Mouse (Mus musculus) forebrain, embryonic 10.5 days (tissue): ENCODE results near the gene Sult4a1. TPM values are rescaled to one million over a fixed set of nuclear protein-coding genes. Genes with fewer than 3 reads are reported as not detected.

ENCODE experiments used
- DNase-seq: peaks from one replicate; pipeline ENCODE4 v3.0.0-alpha.2; 2017; ENCODE audit warnings: low spot score; ENCODE audit errors: extremely low spot score
- H3K27ac ChIP-seq: fragments of 300-500 bp; sonication (generic); 2 replicates; pipeline ENCODE4 v1.5.1; 2016; ENCODE audit warnings: mild to moderate bottlenecking
- H3K27me3 ChIP-seq: fragments of 300-500 bp; sonication (generic); 2 replicates; pipeline ENCODE4 v1.6.1; 2016; ENCODE audit warnings: mild to moderate bottlenecking; ENCODE audit not compliant: poor library complexity, severe bottlenecking
- H3K36me3 ChIP-seq: fragments of 300-500 bp; sonication (generic); replicated peaks from 2 replicates; pipeline ENCODE4 v1.6.1; 2016; ENCODE audit warnings: mild to moderate bottlenecking, moderate library complexity
- H3K4me1 ChIP-seq: fragments of 300-500 bp; sonication (generic); 2 replicates; pipeline ENCODE4 v1.6.1; 2016
- H3K4me3 ChIP-seq: fragments of 300-500 bp; sonication (generic); 2 replicates; pipeline ENCODE4 v1.5.1; 2016; ENCODE audit warnings: mild to moderate bottlenecking, moderate library complexity
- H3K9me3 ChIP-seq: fragments of 300-500 bp; sonication (generic); 2 replicates; pipeline ENCODE4 v1.6.1; 2016; ENCODE audit warnings: mild to moderate bottlenecking, moderate library complexity
- WGBS: fragments of 180-500 bp; shearing (Covaris S2); methylation state at CpG from one replicate; pipeline ENCODE4 v1.1.7; 2016; 5-methylcytosine and 5-hydroxymethylcytosine counted together
- polyA plus RNA-seq: library from polyadenylated mRNA; unstranded; fragments of >200 nt; fragmentation: Nextera tagmentation; extraction: Ambion mirVana; gene quantifications from 2 replicates; pipeline ENCODE4 v1.2.1, GENCODE M21; 2016

Sult4a1 gene
- polyA plus RNA-seq, 1 experiment from 2014 or later = 9.3 TPM

GRCm38 (mm10) chr15:84086364-84086763 lies 19.2 kb downstream of the Sult4a1 start:
- Histone ChIP-seq H3K27me3 (no peaks in the 10 kb centered on the region), H3K36me3 (no peaks in the 10 kb centered on the region), H3K9me3 (no peaks in the 10 kb centered on the region), H3K4me1 (peaks cover 11% of the 10 kb centered on the region), H3K4me3 (no peak overlapping the region), H3K27ac (no peak overlapping the region)
- DNase-seq = no peak
- WGBS = 40% methylated on average over 12 of the region's 12 CpGs

- Histone ChIP-seq H3K9me3 (no peaks in the 10 kb centered on the region), H3K4me1 (peaks cover 6% of the 10 kb centered on the region), H3K27me3 (peaks cover 18% of the 10 kb centered on the region), H3K4me3 (no peak overlapping the region), H3K27ac (no peak overlapping the region), H3K36me3 (no peaks in the 10 kb centered on the region)
- WGBS = 87% methylated on average over 7 of the region's 7 CpGs
- DNase-seq = no peak
Measured at GRCm38 (mm10) chr15:84080069-84080468, 25.5 kb downstream of the Sult4a1 start.

GRCm38 (mm10) chr15:84079519-84079918 lies 26.0 kb downstream of the Sult4a1 start:
- Histone ChIP-seq H3K27ac (no peak overlapping the region), H3K27me3 (peaks cover 23% of the 10 kb centered on the region), H3K36me3 (no peaks in the 10 kb centered on the region), H3K9me3 (no peaks in the 10 kb centered on the region), H3K4me3 (no peak overlapping the region), H3K4me1 (peaks cover 12% of the 10 kb centered on the region)
- no peak for DNase-seq
- WGBS = 93% methylated on average over 2 of the region's 2 CpGs

GRCm38 (mm10) chr15:84078667-84079066 lies 26.9 kb downstream of the Sult4a1 start:
- H3K4me3 ChIP-seq = no peak overlapping the region
- no peak for DNase-seq
- H3K27ac ChIP-seq = no peak overlapping the region
- peaks cover 28% of the 10 kb centered on the region for H3K27me3 ChIP-seq
- WGBS = 86% methylated on average over 13 of the region's 13 CpGs
- peaks cover 20% of the 10 kb centered on the region for H3K4me1 ChIP-seq
- H3K9me3 ChIP-seq = no peaks in the 10 kb centered on the region
- no peaks in the 10 kb centered on the region for H3K36me3 ChIP-seq

GRCm38 (mm10) chr15:84077151-84077550 lies 28.4 kb downstream of the Sult4a1 start:
- peaks cover 35% of the 10 kb centered on the region for H3K4me1 ChIP-seq
- H3K36me3 ChIP-seq = no peaks in the 10 kb centered on the region
- no peak for DNase-seq
- no peak overlapping the region for H3K4me3 ChIP-seq
- no peaks in the 10 kb centered on the region for H3K9me3 ChIP-seq
- H3K27me3 ChIP-seq = peaks cover 43% of the 10 kb centered on the region
- no peak overlapping the region for H3K27ac ChIP-seq
- WGBS = 65% methylated on average over 17 of the region's 17 CpGs

- 12% methylated on average over 17 of the region's 17 CpGs for WGBS
- H3K27ac ChIP-seq = peak overlapping the region; percentile 64; the same call in 1 of the 2 replicates
Measured at GRCm38 (mm10) chr15:84074705-84075185, 30.8 kb downstream of the Sult4a1 start.

GRCm38 (mm10) chr15:84073911-84074704 lies 31.4 kb downstream of the Sult4a1 start:
- H3K4me3 ChIP-seq = peak overlapping the region; percentile 43
- peak overlapping the region; percentile 64; the same call in 1 of the 2 replicates for H3K27ac ChIP-seq
- peaks cover 50% of the 10 kb centered on the region for H3K4me1 ChIP-seq
- no peaks in the 10 kb centered on the region for H3K36me3 ChIP-seq
- 9% methylated on average over 15 of the region's 15 CpGs for WGBS
- H3K9me3 ChIP-seq = no peaks in the 10 kb centered on the region
- DNase-seq = peak; percentile 82
- peaks cover 73% of the 10 kb centered on the region for H3K27me3 ChIP-seq

More at GRCm38 (mm10) chr15:84074705-84075185, 30.8 kb downstream of the Sult4a1 start:
- Histone ChIP-seq H3K9me3 (no peaks in the 10 kb centered on the region), H3K36me3 (no peaks in the 10 kb centered on the region), H3K4me3 (peak overlapping the region; percentile 43), H3K27me3 (peaks cover 67% of the 10 kb centered on the region), H3K4me1 (peaks cover 43% of the 10 kb centered on the region)
- peak; percentile 46 for DNase-seq

GRCm38 (mm10) chr15:84073058-84073457 lies 32.5 kb downstream of the Sult4a1 start:
- peaks cover 60% of the 10 kb centered on the region for H3K4me1 ChIP-seq
- peaks cover 84% of the 10 kb centered on the region for H3K27me3 ChIP-seq
- no peak for DNase-seq
- no peaks in the 10 kb centered on the region for H3K36me3 ChIP-seq
- WGBS = 20% methylated on average over 8 of the region's 8 CpGs
- no peak overlapping the region for H3K27ac ChIP-seq
- H3K9me3 ChIP-seq = no peaks in the 10 kb centered on the region
- H3K4me3 ChIP-seq = no peak overlapping the region

GRCm38 (mm10) chr15:84072226-84072625 lies 33.3 kb downstream of the Sult4a1 start:
- no peak overlapping the region for H3K4me3 ChIP-seq
- H3K27ac ChIP-seq = no peak overlapping the region
- H3K36me3 ChIP-seq = no peaks in the 10 kb centered on the region
- peak; percentile 75 for DNase-seq
- H3K27me3 ChIP-seq = peaks cover 92% of the 10 kb centered on the region
- WGBS = 28% methylated on average over 7 of the region's 7 CpGs
- peaks cover 64% of the 10 kb centered on the region for H3K4me1 ChIP-seq
- no peaks in the 10 kb centered on the region for H3K9me3 ChIP-seq

- Histone ChIP-seq H3K36me3 (no peaks in the 10 kb centered on the region), H3K27ac (no peak overlapping the region), H3K4me3 (peak overlapping the region; percentile 24), H3K4me1 (peaks cover 60% of the 10 kb centered on the region), H3K27me3 (peaks cover 93% of the 10 kb centered on the region), H3K9me3 (peaks cover 6% of the 10 kb centered on the region)
- peak; percentile 25 for DNase-seq
- WGBS = 5% methylated on average over 13 of the region's 13 CpGs
Measured at GRCm38 (mm10) chr15:84070116-84070676, 35.4 kb downstream of the Sult4a1 start.

- peaks cover 6% of the 10 kb centered on the region for H3K9me3 ChIP-seq
- DNase-seq = no peak
- H3K4me1 ChIP-seq = peaks cover 60% of the 10 kb centered on the region
- WGBS = 11% methylated on average over 16 of the region's 16 CpGs
- peak overlapping the region; percentile 24 for H3K4me3 ChIP-seq
- no peaks in the 10 kb centered on the region for H3K36me3 ChIP-seq
- peaks cover 93% of the 10 kb centered on the region for H3K27me3 ChIP-seq
- H3K27ac ChIP-seq = no peak overlapping the region
Measured at GRCm38 (mm10) chr15:84069455-84070050, 36.0 kb downstream of the Sult4a1 start.

- H3K27me3 ChIP-seq = peaks cover 70% of the 10 kb centered on the region
- no peak for DNase-seq
- no peak overlapping the region for H3K4me3 ChIP-seq
- H3K36me3 ChIP-seq = no peaks in the 10 kb centered on the region
- no peak overlapping the region for H3K27ac ChIP-seq
- WGBS = 68% methylated on average over 4 of the region's 4 CpGs
- H3K4me1 ChIP-seq = peaks cover 36% of the 10 kb centered on the region
- H3K9me3 ChIP-seq = peaks cover 6% of the 10 kb centered on the region
Measured at GRCm38 (mm10) chr15:84065701-84066100, 39.9 kb downstream of the Sult4a1 start.

GRCm38 (mm10) chr15:84065140-84065539 lies 40.4 kb downstream of the Sult4a1 start, which contains the start of gene Efcab6:
TSS of gene Efcab6 (minus strand) at chr15:84065379.
- H3K4me3 ChIP-seq = peak within 1 kb of the TSS; percentile 58
- H3K27me3 ChIP-seq = peaks cover 64% of the 10 kb centered on the region
- 1% methylated on average over 29 of the region's 29 CpGs for WGBS
- H3K4me1 ChIP-seq = peaks cover 32% of the 10 kb centered on the region
- peak; percentile 63 for DNase-seq
- no peaks in the 10 kb centered on the region for H3K36me3 ChIP-seq
- peaks cover 6% of the 10 kb centered on the region for H3K9me3 ChIP-seq
- 0 out of 2 replicates have a peak within 1 kb of the TSS, but pooled peaks have one; percentile 35 for H3K27ac ChIP-seq
